Mouse (Mus musculus) ES-E14 (cell line): ENCODE measurements around the gene Gm11037. TPM values are rescaled to one million over a fixed set of nuclear protein-coding genes. Genes with fewer than 3 reads are reported as not detected.

Source experiments
- DNase-seq: peaks from one replicate; pipeline ENCODE4 v3.0.0-alpha.2; 2013; ENCODE audit warnings: low read depth, low spot score
- H3K27ac ChIP-seq: 2 replicates; pipeline ENCODE4 v1.5.1; 2012; ENCODE audit warnings: low read depth, mild to moderate bottlenecking, low read length, moderate library complexity, mixed read lengths; ENCODE audit not compliant: poor library complexity, insufficient read depth, severe bottlenecking
- H3K36me3 ChIP-seq: 2 replicates; pipeline ENCODE4 v1.6.1; 2012; ENCODE audit warnings: mild to moderate bottlenecking, low read length, moderate library complexity, mixed read lengths; ENCODE audit not compliant: control insufficient read depth, poor library complexity, insufficient read depth, severe bottlenecking
- H3K4me1 ChIP-seq, 2 experiments: fragments of 150-350 bp in 1 of 2; sonication (generic) in 1 of 2; 2 replicates each; pipeline ENCODE4 v1.6.1; 2012; ENCODE audit warnings: low read length in 2 of 2, mild to moderate bottlenecking in 1 of 2, mixed read lengths in 1 of 2; ENCODE audit not compliant: control insufficient read depth in 2 of 2, insufficient read depth in 2 of 2, poor library complexity in 1 of 2
- H3K4me3 ChIP-seq, 2 experiments: fragments of 150-350 bp in 1 of 2; sonication (generic) in 1 of 2; 2 replicates each; pipeline ENCODE4 v1.5.1; 2012; ENCODE audit warnings: low read length in 2 of 2, low read depth in 1 of 2, mild to moderate bottlenecking in 1 of 2, mixed read lengths in 1 of 2; ENCODE audit not compliant: insufficient read depth in 1 of 2, poor library complexity in 1 of 2, severe bottlenecking in 1 of 2
- H3K9ac ChIP-seq: 2 replicates; pipeline ENCODE4 v1.6.1; 2012; ENCODE audit warnings: low read depth, mild to moderate bottlenecking, low read length, mixed read lengths; ENCODE audit not compliant: poor library complexity, insufficient read depth, severe bottlenecking
- H3K9me3 ChIP-seq: fragments of 150-350 bp; sonication (generic); 2 replicates; pipeline ENCODE4 v1.6.1; 2012; ENCODE audit warnings: low read depth, mild to moderate bottlenecking, low read length; ENCODE audit not compliant: control insufficient read depth, insufficient read depth
- CHD2 ChIP-seq: IDR thresholded peaks from 2 replicates; pipeline ENCODE4 v1.6.1; 2014; ENCODE audit warnings: mild to moderate bottlenecking, low read depth, low read length, inconsistent platforms
- HCFC1 ChIP-seq: IDR thresholded peaks from 2 replicates; pipeline ENCODE4 v1.6.1; 2012; ENCODE audit warnings: low read length, inconsistent platforms, borderline replicate concordance; ENCODE audit not compliant: insufficient read depth
- MAFK ChIP-seq: IDR thresholded peaks from 2 replicates; pipeline ENCODE4 v1.6.1; 2014; ENCODE audit warnings: mild to moderate bottlenecking, low read depth, low read length, inconsistent platforms; ENCODE audit not compliant: insufficient read depth
- ZC3H11A ChIP-seq: IDR thresholded peaks from 2 replicates; pipeline ENCODE4 v1.6.1; 2012; ENCODE audit warnings: low read depth, mild to moderate bottlenecking, inconsistent platforms, low read length, borderline replicate concordance
- ZNF384 ChIP-seq: IDR thresholded peaks from 2 replicates; pipeline ENCODE4 v1.6.1; 2012; ENCODE audit warnings: low read depth, low read length, inconsistent platforms
- in situ Hi-C, 2 experiments: fragments of 600-800 bp; cut with MboI; formaldehyde crosslinking; loops; one replicate each; pipeline ENCODE4 v1.15.1; 2025; ENCODE audit warnings: low sequenced_read_pairs in 2 of 2, inconsistent platforms in 1 of 2; ENCODE audit not compliant: unreplicated experiment in 2 of 2
- total RNA-seq: library from RNA; depleted of rRNA; stranded (reverse); fragments of 300-350 nt; gene quantifications from 2 replicates; pipeline ENCODE4 v1.2.3, GENCODE M21; 2012; rRNA removed

The Gm11037 gene
- total RNA-seq: not detected in 2 replicates

DNA sequence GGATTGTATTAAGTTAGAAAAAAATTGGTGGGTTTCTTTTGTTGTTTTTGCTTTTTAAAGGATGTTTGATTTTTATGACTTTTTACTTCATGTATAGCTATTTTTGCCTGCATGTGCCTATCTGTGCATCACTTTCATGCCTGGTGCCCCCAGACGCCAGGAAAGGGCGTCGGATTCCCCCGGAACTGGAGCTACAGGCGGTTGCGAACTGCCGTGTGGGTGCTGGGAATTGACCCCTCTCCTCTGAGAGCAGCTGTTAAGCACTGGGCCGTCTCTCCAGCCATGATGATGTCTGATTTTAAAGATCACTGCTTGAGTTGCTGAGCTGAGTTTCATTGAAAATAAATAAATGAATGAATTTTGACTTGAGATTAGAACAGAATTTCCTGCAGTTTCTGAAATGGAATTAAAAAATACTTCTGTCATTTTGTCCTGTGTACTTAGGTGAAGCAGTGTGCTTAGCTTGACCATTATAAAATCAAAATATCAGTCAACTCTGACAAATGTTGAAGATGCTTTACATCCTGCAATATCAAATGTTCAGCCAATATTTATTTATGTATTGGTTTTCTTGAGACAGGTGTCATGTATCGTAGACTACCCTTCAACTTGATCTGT, at the start of gene Gm11037:
Gm11037 (plus strand) TSS at position 568 of the 618 bp plus-strand sequence.
- H3K4me1 ChIP-seq: peaks cover 0 to 4% of the 10 kb centered on the region in 2 experiments; a peak in 1 of 4 replicates
- H3K9me3 ChIP-seq: no peaks in the 10 kb centered on the region
- no peaks in the 10 kb centered on the region for H3K36me3 ChIP-seq
- no peak within 1 kb of the TSS for H3K4me3 ChIP-seq
- H3K27ac ChIP-seq: no peak within 1 kb of the TSS
- no peak within 1 kb of the TSS for H3K9ac ChIP-seq
- TF ChIP-seq ZNF384 (no peak), CHD2 (no peak), HCFC1 (no peak), MAFK (no peak), ZC3H11A (no peak)
- DNase-seq: no peak
- in situ Hi-C loops: no loop called here

DNA sequence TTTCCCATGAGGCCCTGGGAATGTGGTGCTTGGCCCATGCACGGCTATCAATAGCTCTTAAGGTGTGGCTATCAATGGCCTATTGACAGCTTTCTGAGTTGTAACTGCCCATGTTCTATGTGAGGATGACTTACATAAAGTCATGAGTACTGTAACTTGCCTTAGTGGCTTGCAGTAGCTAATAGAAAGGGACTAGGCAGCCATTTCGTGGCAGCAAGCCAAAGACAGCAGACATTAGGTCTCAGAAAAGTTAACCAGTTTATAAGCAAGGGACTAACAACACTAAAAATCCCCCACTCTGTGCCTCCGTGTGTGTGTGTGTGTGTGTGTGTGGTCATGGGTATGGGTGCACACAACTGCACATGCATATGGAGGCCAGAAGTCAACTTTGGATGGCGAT, 49.1 kb upstream of the Gm11037 start:
- Histone ChIP-seq H3K9ac (no peak overlapping the region), H3K36me3 (no peaks in the 10 kb centered on the region), H3K4me3 (no peak overlapping the region), H3K9me3 (no peaks in the 10 kb centered on the region), H3K4me1 (no peaks in the 10 kb centered on the region), H3K27ac (no peak overlapping the region)
- in situ Hi-C loops: no loop called here
- no peak for DNase-seq
- no peak for TF ChIP-seq ZNF384
- TF ChIP-seq ZC3H11A: no peak
- no peak for TF ChIP-seq HCFC1
- TF ChIP-seq MAFK: no peak
- no peak for TF ChIP-seq CHD2

DNA sequence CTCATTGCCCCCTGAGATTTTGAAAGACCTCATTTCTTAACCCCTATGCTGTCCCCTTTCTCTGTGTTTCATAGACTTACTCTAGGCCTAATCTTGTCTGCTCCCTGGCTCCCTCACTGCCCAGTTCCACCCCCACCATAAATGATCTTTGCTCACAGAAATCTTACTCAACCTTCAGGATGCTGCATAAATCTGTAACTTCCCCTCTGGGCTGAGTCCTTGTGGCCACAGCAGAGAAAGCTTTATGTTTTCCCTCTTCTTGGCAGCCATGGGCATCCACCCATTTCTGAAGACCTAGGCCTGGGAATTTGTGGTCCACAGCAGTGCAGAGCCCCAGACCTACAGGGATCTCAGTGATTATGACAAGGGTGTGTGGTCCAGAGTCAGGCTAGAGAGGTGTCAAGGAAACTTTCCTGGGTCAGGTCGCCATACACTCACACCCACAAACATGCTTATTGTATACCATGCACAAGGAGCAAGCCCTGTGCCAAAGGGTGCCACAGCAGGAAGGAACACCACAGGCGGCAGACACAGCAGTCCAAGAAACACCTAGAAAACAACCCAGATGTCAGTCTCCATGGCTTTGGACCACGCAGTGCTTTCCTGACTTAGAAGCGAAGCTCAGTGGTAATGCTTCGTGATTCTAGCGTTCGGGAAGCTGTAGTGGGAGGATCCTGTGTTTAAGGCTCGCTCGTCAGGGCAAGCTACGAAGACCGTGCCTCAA, 46.5 kb upstream of the Gm11037 start, which contains the start of gene Siglec1:
Siglec1 (minus strand) TSS at position 99 of the 724 bp plus-strand sequence.
- DNase-seq: no peak
- Histone ChIP-seq H3K27ac (no peak within 1 kb of the TSS), H3K9ac (no peak within 1 kb of the TSS), H3K36me3 (no peaks in the 10 kb centered on the region), H3K4me3 (no peak within 1 kb of the TSS), H3K4me1 (no peaks in the 10 kb centered on the region), H3K9me3 (no peaks in the 10 kb centered on the region)
- in situ Hi-C loops: no loop called here
- TF ChIP-seq ZNF384 (no peak), HCFC1 (no peak), MAFK (no peak), CHD2 (no peak), ZC3H11A (no peak)

DNA sequence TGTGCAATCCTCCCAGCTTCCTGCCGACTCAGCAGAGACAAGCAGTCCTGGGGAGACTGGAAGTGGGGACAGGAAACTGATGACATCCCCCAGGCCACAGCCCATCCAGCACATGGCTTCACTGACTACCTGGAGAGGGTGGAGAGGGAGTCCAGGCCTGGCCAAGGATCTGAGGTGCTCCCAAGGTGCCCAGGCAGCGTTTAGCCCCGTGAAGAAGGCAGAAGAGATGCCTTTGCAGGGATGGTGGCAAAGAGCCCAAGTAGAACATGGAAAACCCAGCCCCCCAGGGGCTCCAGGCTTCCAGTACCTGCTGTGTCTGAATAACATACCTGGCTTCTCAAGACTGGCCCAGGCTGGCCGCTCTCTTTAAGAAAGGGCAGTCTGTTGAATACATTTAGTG, 44.7 kb upstream of the Gm11037 start:
- in situ Hi-C loops: no loop called here
- no peak overlapping the region for H3K4me3 ChIP-seq
- H3K4me1 ChIP-seq: no peaks in the 10 kb centered on the region
- no peaks in the 10 kb centered on the region for H3K36me3 ChIP-seq
- H3K27ac ChIP-seq: no peak overlapping the region
- no peak overlapping the region for H3K9ac ChIP-seq
- no peak for TF ChIP-seq CHD2
- no peak for TF ChIP-seq HCFC1
- no peak for TF ChIP-seq ZC3H11A
- no peak for TF ChIP-seq ZNF384
- no peaks in the 10 kb centered on the region for H3K9me3 ChIP-seq
- no peak for DNase-seq
